Mouse (Mus musculus) frontal cortex, postnatal 36 days (tissue): ENCODE data around the gene Gkap1.

Source experiments
- DNase-seq, 2 experiments: peaks; one replicate each; pipeline ENCODE4 v3.0.0; 2022; ENCODE audit warnings: low spot score in 2 of 2

Gene Gkap1

GRCm38 (mm10) chr13:58266864-58267263 is 8.6 kb downstream of the Gkap1 start:
- no peak for DNase-seq

- DNase-seq, result no peak
Observed at GRCm38 (mm10) chr13:58263546-58263945, 12.0 kb downstream of the Gkap1 start.

GRCm38 (mm10) chr13:58261674-58262073 is 13.8 kb downstream of the Gkap1 start:
- DNase-seq, result no peak

- DNase-seq, result no peak
Observed at GRCm38 (mm10) chr13:58253268-58253667, 22.2 kb downstream of the Gkap1 start.

- DNase-seq, result no peak
Observed at GRCm38 (mm10) chr13:58248957-58249356, 26.5 kb downstream of the Gkap1 start.

GRCm38 (mm10) chr13:58236536-58236935 is 39.0 kb downstream of the Gkap1 start:
- no peak for DNase-seq

- DNase-seq, result peak in 1 of 2 experiments; percentile 19
Observed at GRCm38 (mm10) chr13:58232611-58233010, 42.9 kb downstream of the Gkap1 start.

GRCm38 (mm10) chr13:58232070-58232469 is 43.4 kb downstream of the Gkap1 start:
- no peak for DNase-seq

GRCm38 (mm10) chr13:58228624-58229023 is 46.9 kb downstream of the Gkap1 start:
- no peak for DNase-seq

- DNase-seq, result no peak
Observed at GRCm38 (mm10) chr13:58225694-58226093, 49.8 kb downstream of the Gkap1 start.

- no peak for DNase-seq
Observed at GRCm38 (mm10) chr13:58220206-58220605, 55.3 kb downstream of the Gkap1 start.

- DNase-seq, result no peak
Observed at GRCm38 (mm10) chr13:58217536-58217935, 58.0 kb downstream of the Gkap1 start.

GRCm38 (mm10) chr13:58216395-58216794 is 59.1 kb downstream of the Gkap1 start:
- DNase-seq, result no peak

- DNase-seq, result peak; percentile 90 to 92
Observed at GRCm38 (mm10) chr13:58215592-58216341, 59.7 kb downstream of the Gkap1 start, which contains the start of gene Ubqln1. Ubqln1 (minus strand) TSS chr13:58215653.

- no peak for DNase-seq
Observed at GRCm38 (mm10) chr13:58215253-58215591, 60.3 kb downstream of the Gkap1 start.

GRCm38 (mm10) chr13:58214346-58215252 is 60.9 kb downstream of the Gkap1 start:
- no peak for DNase-seq

- no peak for DNase-seq
Observed at GRCm38 (mm10) chr13:58213801-58214200, 61.7 kb downstream of the Gkap1 start.

- no peak for DNase-seq
Observed at GRCm38 (mm10) chr13:58212530-58212929, 63.0 kb downstream of the Gkap1 start.

- DNase-seq, result no peak
Observed at GRCm38 (mm10) chr13:58210441-58210840, 65.1 kb downstream of the Gkap1 start.

GRCm38 (mm10) chr13:58206084-58206483 is 69.4 kb downstream of the Gkap1 start:
- no peak for DNase-seq

GRCm38 (mm10) chr13:58204986-58205385 is 70.5 kb downstream of the Gkap1 start:
- no peak for DNase-seq

GRCm38 (mm10) chr13:58204202-58204601 is 71.3 kb downstream of the Gkap1 start:
- no peak for DNase-seq

- DNase-seq, result peak; percentile 36 to 49
Observed at GRCm38 (mm10) chr13:58202903-58203302, 72.6 kb downstream of the Gkap1 start.
